ENCODE assay signal across 8 mouse cellular contexts in genomic region chr7:30279536-30279935, GRCm38 (mm10). TPM values are rescaled to one million over a fixed set of nuclear protein-coding genes. Genes with fewer than 3 reads are reported as not detected.
DNase-seq lines count a peak whose midpoint lies in the region; ATAC-seq and TF ChIP-seq lines count a peak whose summit lies in the region.

No protein-coding gene starts in this region.

- H3K27ac ChIP-seq in lung, embryonic 14.5 days (ENCODE audit: low read depth): peak overlapping the region; percentile 99
- peak overlapping the region; percentile 90; the same call in 1 of the 2 replicates for H3K27ac ChIP-seq in embryonic facial prominence, embryonic 11.5 days (replicated peaks; ENCODE audit: low read depth, low read length)
- H3K27ac ChIP-seq in intestine, embryonic 16.5 days (ENCODE audit: low read length): peak overlapping the region; percentile 99; the same call in 1 of the 2 replicates
- no peak overlapping the region for H3K27ac ChIP-seq in neural tube, embryonic 13.5 days (replicated peaks)

- H3K36me3 ChIP-seq in lung, embryonic 14.5 days (ENCODE audit: insufficient read depth): no peaks in the 10 kb centered on the region
- no peaks in the 10 kb centered on the region for H3K36me3 ChIP-seq in embryonic facial prominence, embryonic 11.5 days (replicated peaks; ENCODE audit: control insufficient read depth, insufficient read depth, low read depth, low read length)
- no peaks in the 10 kb centered on the region for H3K36me3 ChIP-seq in intestine, embryonic 16.5 days (ENCODE audit: control insufficient read depth, insufficient read depth, low read length)
- no peaks in the 10 kb centered on the region for H3K36me3 ChIP-seq in neural tube, embryonic 13.5 days

- peak overlapping the region; percentile 56 for H3K9ac ChIP-seq in lung, embryonic 14.5 days
- peak overlapping the region; percentile 60 for H3K9ac ChIP-seq in embryonic facial prominence, embryonic 11.5 days (replicated peaks; ENCODE audit: low read length)
- peak overlapping the region; percentile 73; the same call in 1 of the 2 replicates for H3K9ac ChIP-seq in intestine, embryonic 16.5 days (ENCODE audit: low read depth, low read length)
- H3K9ac ChIP-seq in neural tube, embryonic 13.5 days: peak overlapping the region; percentile 70

- ATAC-seq in lung, embryonic 14.5 days (ENCODE audit: insufficient read depth): no peak
- ATAC-seq in embryonic facial prominence, embryonic 11.5 days (replicated peaks; ENCODE audit: insufficient number of reproducible peaks, low FRiP score, low TSS enrichment, low read depth): peak; percentile 49; the same call in 1 of the 2 replicates
- peak; percentile 31; the same call in 1 of the 2 replicates for ATAC-seq in intestine, embryonic 16.5 days
- ATAC-seq in neural tube, embryonic 13.5 days (ENCODE audit: low read depth): 0 out of 2 replicates have a peak, but pooled peaks have one; percentile 19

- H3K9me3 ChIP-seq in lung, embryonic 14.5 days (ENCODE audit: low read depth, low read length): no peaks in the 10 kb centered on the region
- no peaks in the 10 kb centered on the region for H3K9me3 ChIP-seq in embryonic facial prominence, embryonic 11.5 days (replicated peaks; ENCODE audit: control insufficient read depth, low read length)
- H3K9me3 ChIP-seq in intestine, embryonic 16.5 days (ENCODE audit: control insufficient read depth, low read length): no peaks in the 10 kb centered on the region
- H3K9me3 ChIP-seq in neural tube, embryonic 13.5 days: no peaks in the 10 kb centered on the region

- peak overlapping the region; percentile 94 for H3K4me2 ChIP-seq in lung, embryonic 14.5 days
- peak overlapping the region; percentile 80 for H3K4me2 ChIP-seq in embryonic facial prominence, embryonic 11.5 days (ENCODE audit: low read depth, low read length)
- H3K4me2 ChIP-seq in intestine, embryonic 16.5 days (ENCODE audit: low read depth, low read length): peak overlapping the region; percentile 93
- peak overlapping the region; percentile 94 for H3K4me2 ChIP-seq in neural tube, embryonic 13.5 days

- WGBS in lung, embryonic 14.5 days: 0% methylated on average over 6 of the region's 6 CpGs
- WGBS in embryonic facial prominence, embryonic 11.5 days: under 1% methylated on average over 6 of the region's 6 CpGs
- WGBS in intestine, embryonic 16.5 days: under 1% methylated on average over 6 of the region's 6 CpGs
- WGBS in neural tube, embryonic 13.5 days: 0% methylated on average over 6 of the region's 6 CpGs

- DNase-seq in lung, embryonic 14.5 days: no peak
- DNase-seq in lung, postnatal 14 days: no peak
- DNase-seq in embryonic facial prominence, embryonic 11.5 days (ENCODE audit: low spot score): peak; percentile 46
- no peak for DNase-seq in cerebellum, postnatal 14 days
- DNase-seq in cerebellum, adult 9-11 months: no peak
- DNase-seq in gastrocnemius, adult 18-20 months (ENCODE audit: low spot score): no peak

- peak overlapping the region; percentile 79 for H3K4me3 ChIP-seq in lung, embryonic 14.5 days (ENCODE audit: low read depth, low read length)
- peak overlapping the region; percentile 65 for H3K4me3 ChIP-seq in embryonic facial prominence, embryonic 11.5 days (ENCODE audit: low read depth, low read length)
- peak overlapping the region; percentile 82 for H3K4me3 ChIP-seq in intestine, embryonic 16.5 days (ENCODE audit: low read length)
- peak overlapping the region; percentile 76 for H3K4me3 ChIP-seq in neural tube, embryonic 13.5 days

- peaks cover 4% of the 10 kb centered on the region; the same call in 1 of the 2 replicates for H3K4me1 ChIP-seq in lung, embryonic 14.5 days (ENCODE audit: insufficient read depth)
- no peaks in the 10 kb centered on the region for H3K4me1 ChIP-seq in embryonic facial prominence, embryonic 11.5 days (ENCODE audit: control insufficient read depth, insufficient read depth, low read length)
- peaks cover 7% of the 10 kb centered on the region; the same call in 1 of the 2 replicates for H3K4me1 ChIP-seq in intestine, embryonic 16.5 days (ENCODE audit: control insufficient read depth, insufficient read depth, low read length)
- H3K4me1 ChIP-seq in neural tube, embryonic 13.5 days (replicated peaks): peaks cover 19% of the 10 kb centered on the region

- TF ChIP-seq CTCF in lung, embryonic 14.5 days (IDR thresholded peaks at IDR 0.05; ENCODE audit: low read depth): no peak

- no peaks in the 10 kb centered on the region for H3K27me3 ChIP-seq in lung, embryonic 14.5 days (ENCODE audit: insufficient read depth, low read length)
- no peaks in the 10 kb centered on the region for H3K27me3 ChIP-seq in embryonic facial prominence, embryonic 11.5 days (ENCODE audit: control insufficient read depth, insufficient read depth, low read length)
- H3K27me3 ChIP-seq in intestine, embryonic 16.5 days (replicated peaks; ENCODE audit: control insufficient read depth, insufficient read depth, low read length): no peaks in the 10 kb centered on the region
- H3K27me3 ChIP-seq in neural tube, embryonic 13.5 days: no peaks in the 10 kb centered on the region

RNA-seq across cellular contexts. Expression of gene Thap8, which starts 0.4 kb away (rescaled TPM):
- 0.26 and 0.30 TPM in 2 replicates for polyA plus RNA-seq in lung, embryonic 14.5 days (2014; fragmentation: Nextera tagmentation; extraction: Ambion mirVana)
- polyA plus RNA-seq in embryonic facial prominence, embryonic 11.5 days (2014; fragmentation: Nextera tagmentation; extraction: Ambion mirVana): 0.28 and 0.31 TPM in 2 replicates
- polyA plus RNA-seq in intestine, embryonic 16.5 days (2015; fragmentation: Nextera tagmentation; extraction: Ambion mirVana): 0.22 and 0.37 TPM in 2 replicates
- polyA plus RNA-seq in neural tube, embryonic 13.5 days (2015; fragmentation: Nextera tagmentation; extraction: Ambion mirVana): 0.47 and 0.81 TPM in 2 replicates
- total RNA-seq in gastrocnemius, adult 18-20 months (2021): not detected

RNA-seq across cellular contexts. Expression of gene Wdr62, which starts 0.7 kb away (rescaled TPM):
- polyA plus RNA-seq in lung, embryonic 14.5 days (2014; fragmentation: Nextera tagmentation; extraction: Ambion mirVana): 16.3 and 17.1 TPM in 2 replicates
- 5.2 and 9.3 TPM in 2 replicates for polyA plus RNA-seq in embryonic facial prominence, embryonic 11.5 days (2014; fragmentation: Nextera tagmentation; extraction: Ambion mirVana)
- polyA plus RNA-seq in intestine, embryonic 16.5 days (2015; fragmentation: Nextera tagmentation; extraction: Ambion mirVana): 5.7 and 7.3 TPM in 2 replicates
- 3.8 and 4.0 TPM in 2 replicates for polyA plus RNA-seq in neural tube, embryonic 13.5 days (2015; fragmentation: Nextera tagmentation; extraction: Ambion mirVana)
- 1 to 10 TPM; 2.0 to 2.2 TPM for total RNA-seq in gastrocnemius, adult 18-20 months (2021)

RNA-seq across cellular contexts. Expression of gene Clip3, which starts 12.0 kb away (rescaled TPM):
- 31.1 and 41.9 TPM in 2 replicates for polyA plus RNA-seq in lung, embryonic 14.5 days (2014; fragmentation: Nextera tagmentation; extraction: Ambion mirVana)
- polyA plus RNA-seq in embryonic facial prominence, embryonic 11.5 days (2014; fragmentation: Nextera tagmentation; extraction: Ambion mirVana): 52.5 and 70.5 TPM in 2 replicates
- polyA plus RNA-seq in intestine, embryonic 16.5 days (2015; fragmentation: Nextera tagmentation; extraction: Ambion mirVana): 20.9 and 22.1 TPM in 2 replicates
- 103 and 113 TPM in 2 replicates for polyA plus RNA-seq in neural tube, embryonic 13.5 days (2015; fragmentation: Nextera tagmentation; extraction: Ambion mirVana)
- 1 to 10 TPM; 3.2 to 4.3 TPM for total RNA-seq in gastrocnemius, adult 18-20 months (2021)

RNA-seq across cellular contexts. Expression of gene Alkbh6, which starts 29.0 kb away (rescaled TPM):
- polyA plus RNA-seq in lung, embryonic 14.5 days (2014; fragmentation: Nextera tagmentation; extraction: Ambion mirVana): 72.1 and 73.1 TPM in 2 replicates
- 80.7 and 92.0 TPM in 2 replicates for polyA plus RNA-seq in embryonic facial prominence, embryonic 11.5 days (2014; fragmentation: Nextera tagmentation; extraction: Ambion mirVana)
- 68.8 and 70.6 TPM in 2 replicates for polyA plus RNA-seq in intestine, embryonic 16.5 days (2015; fragmentation: Nextera tagmentation; extraction: Ambion mirVana)
- polyA plus RNA-seq in neural tube, embryonic 13.5 days (2015; fragmentation: Nextera tagmentation; extraction: Ambion mirVana): 120 and 123 TPM in 2 replicates
- 10 to 100 TPM; 20.6 to 24.6 TPM for total RNA-seq in gastrocnemius, adult 18-20 months (2021)

RNA-seq across cellular contexts. Expression of gene Syne4, which starts 35.1 kb away (rescaled TPM):
- polyA plus RNA-seq in lung, embryonic 14.5 days (2014; fragmentation: Nextera tagmentation; extraction: Ambion mirVana): 21.9 and 23.2 TPM in 2 replicates
- polyA plus RNA-seq in embryonic facial prominence, embryonic 11.5 days (2014; fragmentation: Nextera tagmentation; extraction: Ambion mirVana): 34.5 and 44.5 TPM in 2 replicates
- polyA plus RNA-seq in intestine, embryonic 16.5 days (2015; fragmentation: Nextera tagmentation; extraction: Ambion mirVana): 58.9 and 59.7 TPM in 2 replicates
- 19.0 and 27.3 TPM in 2 replicates for polyA plus RNA-seq in neural tube, embryonic 13.5 days (2015; fragmentation: Nextera tagmentation; extraction: Ambion mirVana)
- total RNA-seq in gastrocnemius, adult 18-20 months (2021): 1 to 10 TPM; 2.0 to 2.1 TPM
